Mouse (Mus musculus) spleen, postnatal 10 days (tissue): ENCODE data around the gene Tmcc3.
A peak's percentile ranks its signal among the peaks of the same experiment; 100 is the strongest.

Experiments used
- DNase-seq, 2 experiments: peaks; one replicate each; pipeline ENCODE4 v3.0.0; 2021 to 2022; ENCODE audit warnings: low spot score in 2 of 2

The Tmcc3 gene

DNA sequence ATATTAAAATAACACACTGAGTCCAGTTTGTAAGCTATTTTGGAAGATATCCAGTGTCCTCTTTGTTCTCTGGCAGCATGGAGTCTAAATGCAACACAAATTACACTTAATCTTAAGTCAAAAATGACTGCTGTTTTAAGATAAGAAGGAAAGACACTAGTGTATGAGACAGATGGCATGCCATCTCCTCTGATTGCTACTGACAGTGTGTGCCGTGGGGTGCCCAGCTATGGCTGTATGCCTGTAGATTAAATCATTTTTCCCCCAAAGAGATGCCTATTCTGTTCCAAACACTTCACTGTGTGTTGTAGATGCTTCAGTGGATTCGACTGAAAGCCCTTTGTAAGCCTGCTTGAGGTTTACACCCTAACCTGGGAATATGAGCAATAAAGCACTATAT, 59.5 kb downstream of the Tmcc3 start:
- no peak for DNase-seq

DNA sequence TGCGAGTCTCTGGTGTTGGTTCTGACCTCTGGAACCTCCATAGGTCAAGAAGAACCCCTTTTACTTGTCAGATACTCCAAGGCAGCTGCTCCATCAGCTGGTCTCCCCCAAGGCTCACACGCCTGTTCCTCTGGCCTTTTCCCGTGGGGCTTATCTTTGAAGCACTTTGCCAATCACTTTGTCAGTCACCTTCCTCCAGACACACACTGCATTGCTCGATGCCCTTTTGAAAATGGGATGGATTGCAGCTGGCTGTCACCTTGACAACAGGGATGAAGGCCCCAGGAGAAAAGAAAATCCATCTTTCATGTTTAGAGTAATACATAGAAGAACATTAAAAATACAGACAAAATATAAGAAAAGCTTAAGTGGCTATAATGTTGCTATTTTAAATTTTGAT, 65.2 kb downstream of the Tmcc3 start:
- DNase-seq = no peak

DNA sequence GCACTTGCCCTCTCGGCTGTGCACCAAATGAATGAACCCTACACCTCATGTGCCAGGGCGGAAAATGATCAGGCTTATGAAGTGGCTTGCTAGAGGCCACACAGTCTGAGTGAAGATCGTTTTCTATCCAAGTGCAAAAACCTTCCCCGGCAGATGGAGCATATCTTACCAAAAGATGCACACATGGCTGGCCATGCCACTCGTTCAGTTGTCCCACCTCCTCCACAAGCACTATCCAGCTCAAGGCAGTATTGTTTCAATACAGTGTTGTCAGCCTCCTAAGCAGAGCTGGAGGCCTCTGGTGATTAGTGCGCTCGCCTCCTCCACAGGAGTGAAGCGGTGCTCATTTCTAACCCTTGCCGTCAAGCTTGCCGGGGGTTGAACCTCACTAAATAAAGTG, 66.1 kb downstream of the Tmcc3 start:
- DNase-seq = no peak

DNA sequence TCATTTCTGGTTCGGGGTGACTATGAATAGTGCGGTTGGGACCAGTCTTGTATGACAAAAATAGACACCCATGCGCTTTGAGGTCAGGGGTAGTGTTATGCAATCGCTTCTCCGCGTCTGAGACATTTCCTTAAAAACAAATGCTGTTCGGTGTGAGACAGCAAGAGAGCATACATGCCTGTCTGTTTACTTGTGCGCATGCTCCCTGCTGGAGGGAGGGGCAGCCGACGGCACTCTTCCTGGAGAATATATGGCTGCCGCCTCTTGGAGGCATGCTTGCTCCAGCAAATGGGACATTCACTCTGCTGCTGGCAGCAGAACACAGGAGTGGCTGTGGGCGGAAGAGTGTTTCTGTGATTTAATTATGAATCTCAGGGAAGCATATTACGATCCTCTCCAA, 66.6 kb downstream of the Tmcc3 start:
- DNase-seq = peak; percentile 20 to 70

DNA sequence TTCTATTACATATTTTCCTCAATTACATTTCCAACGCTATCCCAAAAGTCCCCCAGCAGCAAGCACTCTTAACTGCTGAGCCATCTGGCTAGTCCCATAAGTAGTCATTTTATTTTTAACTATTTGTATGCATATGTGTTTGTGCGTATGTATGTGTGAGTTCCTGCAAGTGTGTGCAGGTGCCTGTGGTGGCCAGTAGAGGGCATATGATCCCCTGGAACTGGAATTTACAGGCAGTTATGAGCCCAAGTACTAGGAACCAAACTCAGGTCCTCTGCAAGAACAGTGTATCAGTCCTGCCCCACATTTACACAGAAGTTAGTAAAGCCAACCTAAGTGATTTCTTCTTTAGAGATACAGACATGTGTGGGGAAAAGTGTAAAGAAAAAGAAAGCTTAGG, 68.3 kb downstream of the Tmcc3 start:
- DNase-seq = no peak

DNA sequence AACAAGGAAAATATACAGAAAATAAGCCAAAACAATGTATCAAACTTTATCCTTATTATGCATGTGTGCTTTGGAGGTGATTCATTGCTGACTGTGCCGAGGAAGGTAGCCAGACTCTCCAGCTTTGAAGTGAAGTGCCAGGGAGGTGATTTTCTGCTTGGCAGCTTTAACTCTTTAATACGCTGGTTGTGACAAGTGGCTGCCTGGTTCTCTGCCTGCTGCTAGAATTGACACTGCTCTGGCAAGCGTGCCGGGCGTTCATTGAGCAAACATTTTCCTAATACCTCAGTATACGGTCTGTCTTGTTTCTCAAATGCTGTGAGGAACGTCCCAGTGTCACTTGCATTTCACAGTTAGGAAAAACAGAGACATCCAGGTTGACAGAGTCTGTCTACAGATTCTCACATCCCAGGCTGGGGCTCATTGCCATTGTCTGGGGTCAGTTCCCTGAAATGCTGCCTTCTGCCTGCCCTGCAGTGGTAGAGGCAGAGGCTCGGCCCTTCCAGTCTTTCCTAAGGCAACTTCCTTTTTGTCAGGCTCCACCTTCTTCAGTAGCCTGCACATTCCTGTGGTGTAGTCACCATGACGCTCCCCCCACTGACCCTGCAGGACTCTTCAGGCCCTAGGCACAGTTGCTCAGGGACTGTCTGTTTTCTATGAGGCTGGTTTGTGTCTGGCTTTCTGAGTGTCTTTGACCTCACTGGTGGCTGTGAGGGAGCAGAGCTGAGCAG, 69.1 kb downstream of the Tmcc3 start:
- no peak for DNase-seq

DNA sequence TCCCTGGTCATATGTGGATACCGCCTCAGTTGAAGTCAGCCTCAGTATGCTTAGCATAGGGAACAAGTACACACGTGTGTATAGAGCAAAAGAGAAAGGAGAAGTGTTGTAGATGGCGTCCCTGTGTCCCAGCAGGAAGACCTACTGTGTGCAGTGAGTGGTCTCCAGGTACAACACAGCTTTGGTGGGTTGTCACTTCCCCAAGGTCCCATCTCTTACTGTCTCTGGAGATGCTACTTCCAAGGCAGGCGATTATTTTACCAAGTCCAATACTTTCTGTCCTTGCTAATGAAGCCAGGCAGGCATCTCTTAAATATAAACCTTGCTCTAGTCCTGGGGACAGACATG, 69.6 kb downstream of the Tmcc3 start:
- DNase-seq = no peak

DNA sequence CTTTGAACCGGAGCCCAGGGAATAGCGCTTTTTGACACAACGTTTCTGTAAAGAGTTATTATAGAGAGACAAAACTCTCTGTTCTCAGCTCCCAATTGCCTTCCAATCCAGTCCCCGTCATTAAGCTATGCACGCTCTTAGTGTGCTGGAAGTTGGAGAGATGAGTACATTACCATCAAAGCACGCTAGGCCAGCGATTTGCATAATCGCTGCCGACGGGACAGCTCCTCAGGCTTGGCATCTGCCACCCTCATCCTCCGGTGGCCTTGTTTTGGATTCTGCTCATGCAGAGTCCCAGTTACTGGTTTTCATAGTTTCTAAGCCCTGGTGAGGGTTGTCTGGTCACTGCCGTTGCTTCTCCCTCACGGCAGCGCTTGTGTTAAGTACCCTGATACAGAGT, 70.9 kb downstream of the Tmcc3 start:
- no peak for DNase-seq

DNA sequence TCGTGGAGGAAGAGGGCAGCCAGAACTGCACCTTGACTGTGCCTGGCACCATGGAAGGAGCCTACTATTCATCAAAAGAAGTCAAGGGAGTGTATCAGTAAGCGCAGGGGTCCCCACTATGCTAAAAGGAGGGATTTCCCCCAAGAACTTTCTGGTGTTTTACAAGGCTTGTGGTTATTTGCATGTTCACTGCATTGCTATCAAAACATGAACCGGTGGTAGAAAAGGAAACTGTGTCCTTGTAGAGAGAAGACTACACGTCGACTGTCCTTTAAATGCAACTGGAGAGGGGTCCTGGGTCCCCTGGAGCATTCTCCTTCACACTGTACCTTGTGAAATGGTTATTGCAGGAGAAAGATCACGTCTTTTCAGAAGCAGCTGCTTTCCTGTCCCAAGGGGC, 71.8 kb downstream of the Tmcc3 start:
- DNase-seq = no peak

DNA sequence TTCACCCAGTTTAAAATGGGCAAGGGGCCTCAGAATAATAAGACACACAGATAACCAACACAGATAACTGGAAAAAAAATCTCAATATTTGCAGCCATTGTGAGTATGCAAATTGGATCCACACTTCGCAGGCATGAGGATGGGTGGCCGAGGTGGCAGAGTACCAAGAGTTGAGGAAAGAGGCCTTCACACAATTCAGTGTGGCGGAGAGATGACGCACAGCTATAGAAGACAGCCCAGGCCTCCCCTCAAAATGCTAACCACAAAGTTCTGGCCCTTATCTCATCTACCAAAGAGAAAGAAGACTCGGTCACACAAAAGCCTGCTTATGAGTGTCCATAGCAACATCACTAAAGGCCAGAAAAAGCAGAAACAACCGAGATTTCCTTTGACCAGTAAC, 77.5 kb downstream of the Tmcc3 start:
- no peak for DNase-seq

DNA sequence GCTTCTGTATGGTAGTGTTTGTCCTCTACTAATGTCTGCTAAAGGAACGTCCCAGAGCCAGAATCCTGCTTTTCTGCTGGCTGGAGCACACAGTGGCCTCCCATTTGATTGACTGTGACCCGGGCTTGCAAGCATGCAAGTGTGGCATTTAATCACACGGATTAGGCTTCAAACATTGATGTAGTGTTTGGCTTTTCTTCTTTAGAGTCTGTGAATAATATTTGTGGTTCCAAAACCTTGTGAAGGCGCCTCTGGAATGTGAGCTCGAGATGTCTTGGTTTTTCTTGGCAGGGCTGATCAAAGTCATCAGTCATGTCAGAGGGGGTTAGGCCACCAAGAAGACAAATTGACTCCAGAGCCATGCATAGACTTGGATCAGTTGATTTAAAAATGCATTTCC, 79.3 kb downstream of the Tmcc3 start:
- no peak for DNase-seq

DNA sequence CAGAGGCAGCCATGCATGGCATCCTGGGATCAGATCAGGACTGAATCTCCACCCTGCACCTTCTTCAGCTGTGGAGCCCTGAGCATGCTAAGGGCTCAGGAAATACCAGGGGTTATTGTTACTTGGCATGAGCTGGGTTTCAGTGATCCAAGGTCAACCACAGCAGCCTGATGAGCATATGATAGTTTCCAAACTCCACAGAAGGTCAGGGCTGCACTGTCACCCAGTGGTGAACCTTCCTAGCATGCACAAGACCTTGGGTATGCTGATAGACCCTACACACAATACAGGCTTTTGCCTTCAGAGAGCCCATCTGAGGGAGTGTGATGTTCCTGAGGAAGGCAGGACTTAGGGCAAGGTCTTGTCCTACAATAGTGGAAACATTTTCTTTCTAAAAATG, 82.5 kb downstream of the Tmcc3 start:
- DNase-seq = no peak

DNA sequence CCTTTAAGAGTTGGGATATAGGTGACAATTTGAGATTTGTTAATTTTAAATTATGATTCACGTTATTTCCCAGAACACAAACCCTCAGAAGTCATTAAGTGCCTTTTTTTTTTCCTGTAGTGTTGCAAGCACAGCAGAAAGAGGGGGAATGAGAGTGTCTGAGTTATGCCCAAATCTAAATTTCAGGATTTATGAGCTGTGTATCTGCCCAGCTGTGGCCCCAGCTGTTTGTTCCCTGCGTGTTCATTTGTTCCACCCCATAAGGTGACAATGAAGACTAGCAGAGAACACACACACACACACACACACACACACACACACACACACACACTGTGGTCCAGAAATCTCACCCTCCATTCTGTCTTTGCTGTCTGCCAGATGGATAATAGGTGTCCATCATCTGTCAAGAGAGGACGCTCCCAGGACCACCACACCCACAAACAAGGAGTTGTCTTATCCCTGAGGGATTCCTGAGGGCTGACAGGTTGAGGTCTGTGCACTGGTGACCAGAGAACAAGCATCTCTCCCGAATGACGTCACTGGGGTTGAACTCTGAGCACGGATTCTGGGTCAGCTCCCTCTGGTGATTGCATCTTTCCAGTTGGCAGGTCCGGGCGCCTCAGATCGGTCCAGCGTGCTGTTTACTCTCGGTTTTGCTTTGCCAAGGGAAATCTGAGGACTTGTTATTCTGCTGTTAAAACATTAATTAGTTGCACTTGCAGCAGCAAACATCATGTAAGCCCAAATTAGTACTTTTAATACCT, 86.3 kb downstream of the Tmcc3 start:
- no peak for DNase-seq

DNA sequence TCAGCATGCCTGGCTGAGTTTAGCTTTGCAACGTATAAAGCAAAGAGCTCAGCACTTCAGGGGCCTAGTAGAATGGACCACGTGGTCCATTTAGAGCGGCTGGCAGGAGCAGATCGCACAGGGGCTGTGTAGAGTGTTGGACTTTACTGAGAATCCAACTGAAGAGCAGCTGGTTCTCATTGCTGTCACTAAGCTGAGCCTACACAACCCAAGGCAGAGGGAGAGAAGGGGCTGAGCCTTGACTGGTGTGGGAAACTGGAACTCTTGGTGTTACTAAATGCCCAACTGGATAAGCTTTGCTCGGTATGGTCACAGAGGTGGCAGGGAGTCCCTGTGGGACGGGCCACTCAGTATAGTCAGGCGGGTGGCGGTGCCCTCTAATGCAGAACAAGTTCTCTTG, 89.1 kb downstream of the Tmcc3 start:
- DNase-seq = no peak

DNA sequence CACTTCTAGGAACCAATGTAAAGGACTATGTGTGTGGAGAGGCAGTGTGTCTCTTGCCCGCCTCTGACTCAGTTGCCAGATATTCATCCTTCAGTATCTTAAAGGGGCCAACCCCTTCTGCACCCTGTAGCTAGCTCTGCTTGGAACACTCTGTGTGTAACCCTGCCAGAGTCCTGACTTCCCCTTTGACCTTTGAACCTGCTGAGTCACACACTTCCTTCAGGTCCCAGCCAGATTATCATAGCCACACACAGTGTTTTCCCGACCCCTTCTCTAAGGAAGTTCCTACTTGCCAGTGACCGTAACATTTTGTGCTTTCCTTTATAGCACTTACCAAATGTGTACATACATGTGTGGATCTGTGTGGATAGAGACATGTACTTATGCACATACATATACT, 93.7 kb downstream of the Tmcc3 start:
- DNase-seq = no peak

DNA sequence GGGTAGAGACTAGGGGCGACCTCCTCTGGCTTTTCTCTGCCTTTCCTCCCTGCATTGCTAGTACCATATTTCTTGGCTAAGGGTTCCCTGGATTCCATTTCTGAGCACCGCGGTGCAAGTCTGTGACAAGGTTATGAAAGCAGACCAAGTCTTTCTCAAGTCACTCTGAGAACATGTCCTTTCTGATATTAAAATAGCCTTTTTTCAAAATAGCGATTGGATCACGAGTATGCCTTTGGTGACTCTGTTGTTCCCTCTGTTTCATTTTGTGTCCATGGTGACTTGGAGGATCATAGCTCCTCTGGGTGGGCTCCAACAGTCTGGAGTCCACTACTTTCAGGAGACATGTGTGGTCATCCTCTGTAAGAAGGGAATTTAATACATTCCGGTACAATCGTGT, 95.1 kb downstream of the Tmcc3 start:
- no peak for DNase-seq

DNA sequence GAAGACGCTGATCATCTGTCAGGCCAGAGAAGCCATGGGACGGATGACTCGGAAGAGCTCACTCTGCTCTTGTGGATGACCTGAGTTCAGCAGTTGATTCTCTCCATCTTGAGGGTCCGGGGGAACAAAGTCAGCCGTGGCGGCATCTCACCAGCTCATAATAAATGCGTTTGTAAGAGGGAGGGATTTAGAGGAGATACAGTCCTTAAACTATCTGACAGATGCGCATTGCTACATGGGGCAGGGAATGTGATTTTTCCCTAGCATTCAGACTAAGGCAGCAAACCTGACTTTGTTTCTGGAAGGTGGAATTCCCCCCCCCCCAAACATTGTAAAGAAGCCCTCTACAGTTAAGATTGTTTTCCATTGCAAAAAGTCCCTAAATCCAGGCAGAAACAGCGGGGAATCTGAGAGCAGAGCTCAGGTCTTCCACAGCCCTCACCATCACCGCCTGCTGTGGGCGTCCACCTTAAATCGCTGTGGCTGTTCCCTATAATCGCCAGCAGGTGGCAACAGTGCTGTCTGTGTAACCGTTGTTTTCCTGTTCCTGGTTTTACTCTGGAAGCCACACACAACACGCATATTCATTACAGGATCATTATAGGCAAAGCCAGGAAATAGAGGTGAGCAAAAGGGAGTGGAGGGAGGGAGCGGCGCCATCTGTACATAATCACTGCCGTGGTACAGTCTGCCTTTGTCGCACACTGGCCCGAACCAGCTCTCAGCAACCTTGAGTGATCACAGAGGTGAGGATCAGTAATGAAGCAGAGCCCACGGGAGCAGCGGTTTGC, 96.8 kb downstream of the Tmcc3 start:
- peak; percentile 29 to 58 for DNase-seq

DNA sequence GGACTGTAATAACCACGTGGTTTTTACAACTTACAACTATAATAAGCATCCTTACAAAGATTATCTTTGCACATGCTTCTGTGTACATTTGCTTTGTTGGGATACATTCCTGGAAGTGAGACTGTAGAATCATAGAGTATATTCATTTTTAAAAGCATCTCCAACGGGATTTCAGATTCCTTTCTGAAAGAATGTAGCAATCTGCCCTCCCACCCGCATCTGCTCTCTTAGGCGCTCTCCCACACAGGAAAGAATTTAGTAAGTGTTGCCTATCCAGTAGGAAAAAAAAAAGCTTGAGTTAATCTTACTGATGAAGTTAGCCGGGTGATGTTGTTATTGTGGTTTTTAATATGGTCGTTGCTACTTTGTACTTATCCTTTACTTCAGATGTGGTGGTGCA, 97.9 kb downstream of the Tmcc3 start:
- no peak for DNase-seq

DNA sequence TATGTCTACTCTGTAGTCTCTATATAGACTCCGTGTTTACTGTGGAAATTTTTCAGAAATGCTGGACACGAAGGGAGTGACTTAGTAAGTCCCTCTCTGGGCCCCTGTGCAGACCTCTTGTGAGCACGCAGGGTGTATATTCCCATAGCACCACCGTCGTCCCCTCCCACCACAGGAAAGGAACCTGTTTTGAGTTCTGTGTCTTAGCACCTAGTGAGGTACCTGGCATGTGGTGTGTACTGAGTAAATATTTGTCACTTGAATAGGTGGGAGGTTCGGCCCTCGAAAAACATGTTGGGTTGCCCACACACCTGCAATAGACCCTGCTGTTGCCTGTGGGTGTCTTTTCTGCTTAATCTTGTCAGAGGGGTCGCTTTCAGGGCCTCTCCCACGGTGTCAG, 99.8 kb downstream of the Tmcc3 start:
- no peak for DNase-seq

DNA sequence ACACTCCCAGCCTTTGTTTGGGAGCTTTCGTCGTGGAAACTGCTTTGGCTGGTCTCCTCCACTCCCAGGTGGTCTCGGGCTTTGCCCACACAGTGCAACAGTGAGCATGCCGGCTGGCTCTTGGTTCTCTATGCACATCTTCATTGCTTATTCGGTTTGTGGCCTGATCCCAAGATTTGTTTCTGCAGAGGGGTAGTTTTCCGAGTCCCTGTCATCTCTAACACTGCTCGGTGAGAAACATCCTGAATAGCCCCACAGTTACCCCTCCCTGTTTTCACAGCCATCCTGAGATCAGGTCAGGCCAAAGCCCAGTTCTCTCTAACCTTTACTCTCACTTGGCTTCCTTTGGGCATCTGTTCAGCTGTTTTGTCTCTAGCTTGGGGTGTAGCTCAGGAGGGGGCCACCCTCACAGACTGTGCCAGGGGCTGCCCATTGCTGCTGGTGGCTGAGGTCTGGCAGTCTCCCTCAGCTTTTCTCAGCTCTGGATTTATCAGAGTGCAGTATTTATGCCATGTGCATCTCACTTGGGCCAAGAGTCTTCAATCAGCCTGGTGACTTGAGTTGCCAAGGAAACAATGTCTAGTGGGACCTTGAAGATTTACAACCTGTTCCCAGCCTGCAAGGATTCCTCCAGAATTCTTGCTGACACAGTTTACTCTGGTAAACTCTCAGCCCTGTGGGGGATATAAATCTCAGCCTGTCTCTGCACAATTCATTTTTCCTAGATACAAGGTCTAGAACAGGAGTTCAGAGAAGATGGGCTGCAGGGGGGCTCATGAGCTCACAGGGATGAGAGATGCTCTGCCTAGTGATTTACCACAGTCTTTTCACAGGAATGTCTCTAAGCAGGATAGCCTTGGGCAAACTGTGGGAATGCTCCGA, 102.3 kb downstream of the Tmcc3 start:
- DNase-seq = no peak

DNA sequence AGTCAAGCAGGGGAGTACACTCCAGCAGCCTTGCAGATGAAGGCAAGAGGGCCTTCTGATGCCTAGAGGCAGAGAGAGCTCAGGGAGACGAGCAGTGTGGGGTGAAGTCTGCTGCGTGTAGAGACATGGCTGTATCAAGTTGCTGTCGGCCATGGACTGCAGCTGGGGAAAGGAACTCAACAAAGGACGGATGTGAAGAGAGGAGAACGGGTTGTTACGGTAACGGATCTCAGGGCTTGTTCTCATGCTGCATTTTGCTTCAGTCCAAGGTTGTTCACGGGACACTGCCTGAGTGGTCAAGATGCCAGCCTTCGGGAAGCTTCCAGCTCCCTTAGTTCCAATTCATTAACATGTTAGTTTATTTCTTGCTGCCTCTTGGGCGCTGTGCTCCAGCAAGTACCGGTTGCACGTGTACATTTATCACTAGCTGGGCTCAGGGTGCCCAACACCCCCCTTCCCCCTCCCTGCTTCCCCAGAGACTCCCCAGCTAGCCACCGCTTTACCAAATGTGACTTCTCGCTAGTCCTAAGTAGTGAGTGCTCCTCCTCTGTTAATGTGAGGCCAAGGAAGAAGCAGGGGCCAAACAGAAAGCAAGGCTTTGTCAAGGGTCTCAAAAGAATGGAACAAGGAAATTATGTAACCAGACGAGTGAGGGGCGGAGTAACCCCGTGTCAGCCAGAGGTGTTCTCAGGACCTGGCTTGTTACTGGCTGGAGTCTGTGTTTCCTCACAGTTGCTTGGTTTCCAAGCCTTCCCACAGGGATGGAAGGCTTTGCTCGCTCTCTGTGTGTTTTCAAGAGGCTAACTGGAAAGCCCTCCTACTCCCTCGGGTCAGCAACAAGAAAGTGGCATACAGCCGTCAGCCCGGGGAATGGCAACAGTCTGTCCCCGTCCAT, 104.4 kb downstream of the Tmcc3 start:
- DNase-seq = no peak
